Mouse (Mus musculus) thymus, adult 18-20 months (tissue): ENCODE measurements around the gene Pth2.
A peak's percentile ranks its signal among the peaks of the same experiment; 100 is the strongest.
"Not testable (repeated sequence)": the region's sequence is repeated elsewhere in the genome, so short reads cannot be mapped to it uniquely, and the experiment has no call there.

Source experiments
- DNase-seq, 2 experiments: peaks; one replicate each; pipeline ENCODE4 v3.0.0; 2022; ENCODE audit warnings: mixed read lengths in 2 of 2

Pth2 gene

GRCm38 (mm10) chr7:45154096-45154992, 26.5 kb upstream of the Pth2 start, which contains the start of the genes Pih1d1 and Aldh16a1:
Pih1d1 (plus strand) TSS chr7:45154303.
Aldh16a1 (minus strand) TSS chr7:45154584.
- peak; percentile 93 for DNase-seq

GRCm38 (mm10) chr7:45154993-45155514, 25.7 kb upstream of the Pth2 start:
- peak in 1 of 2 experiments; percentile 41 for DNase-seq

- no peak for DNase-seq
These were observed 25.2 kb upstream of the Pth2 start for GRCm38 (mm10) chr7:45155590-45155989.

GRCm38 (mm10) chr7:45156206-45156605, 24.6 kb upstream of the Pth2 start:
- DNase-seq: no peak

- no peak for DNase-seq
These were observed 23.3 kb upstream of the Pth2 start for GRCm38 (mm10) chr7:45157459-45157858.

- no peak for DNase-seq
These were observed 21.8 kb upstream of the Pth2 start for GRCm38 (mm10) chr7:45158991-45159390.

GRCm38 (mm10) chr7:45160316-45160800, 20.4 kb upstream of the Pth2 start:
- DNase-seq: no peak

GRCm38 (mm10) chr7:45160866-45161265, 19.9 kb upstream of the Pth2 start:
- no peak for DNase-seq

GRCm38 (mm10) chr7:45161612-45162473, 19.0 kb upstream of the Pth2 start:
- DNase-seq: peak; percentile 83 to 84

GRCm38 (mm10) chr7:45162551-45162950, 18.2 kb upstream of the Pth2 start:
- no peak for DNase-seq

- DNase-seq: no peak
These were observed 17.7 kb upstream of the Pth2 start for GRCm38 (mm10) chr7:45162996-45163615.

GRCm38 (mm10) chr7:45163735-45164490, 16.9 kb upstream of the Pth2 start, which contains the start of gene Slc17a7:
Slc17a7 (plus strand) TSS chr7:45163949.
- DNase-seq: no peak

- DNase-seq: no peak
These were observed 16.0 kb upstream of the Pth2 start for GRCm38 (mm10) chr7:45164833-45165232.

GRCm38 (mm10) chr7:45165701-45166100, 15.1 kb upstream of the Pth2 start:
- DNase-seq: no peak

GRCm38 (mm10) chr7:45166950-45167401, 13.8 kb upstream of the Pth2 start:
- no peak for DNase-seq

GRCm38 (mm10) chr7:45167761-45168445, 12.9 kb upstream of the Pth2 start:
- DNase-seq: no peak

GRCm38 (mm10) chr7:45168656-45169055, 12.1 kb upstream of the Pth2 start:
- DNase-seq: no peak

- DNase-seq: no peak
These were observed 11.3 kb upstream of the Pth2 start for GRCm38 (mm10) chr7:45169495-45169894.

GRCm38 (mm10) chr7:45172974-45173373, 7.8 kb upstream of the Pth2 start:
- DNase-seq: no peak

GRCm38 (mm10) chr7:45173772-45174171, 7.0 kb upstream of the Pth2 start:
- not testable (repeated sequence) for DNase-seq
